Mouse (Mus musculus) forebrain, embryonic 16.5 days (tissue): ENCODE measurements around the gene Cntnap2. TPM values are rescaled to one million over a fixed set of nuclear protein-coding genes. Genes with fewer than 3 reads are reported as not detected.

ENCODE experiments used
- ATAC-seq: fragments of 200-750 bp; cut with Nextera tagmentation; 2 replicates; pipeline ENCODE4 v1.8.0; 2017; ENCODE audit warnings: mild to moderate bottlenecking, moderate library complexity
- H3K27ac ChIP-seq: fragments of 300-500 bp; sonication (generic); 2 replicates; pipeline ENCODE4 v1.5.1; 2014; ENCODE audit warnings: low read length, control low read depth
- H3K27me3 ChIP-seq: fragments of 300-500 bp; sonication (generic); replicated peaks from 2 replicates; pipeline ENCODE4 v1.6.1; 2014; ENCODE audit warnings: low read length; ENCODE audit not compliant: control insufficient read depth, insufficient read depth
- H3K36me3 ChIP-seq: fragments of 300-500 bp; sonication (generic); 2 replicates; pipeline ENCODE4 v1.6.1; 2014; ENCODE audit not compliant: control insufficient read depth, insufficient read depth
- H3K4me1 ChIP-seq: fragments of 300-500 bp; sonication (generic); replicated peaks from 2 replicates; pipeline ENCODE4 v1.6.1; 2014; ENCODE audit warnings: low read length; ENCODE audit not compliant: control insufficient read depth, insufficient read depth
- H3K4me2 ChIP-seq: fragments of 300-500 bp; sonication (generic); 2 replicates; pipeline ENCODE4 v1.6.1; 2014; ENCODE audit warnings: mild to moderate bottlenecking, low read length, control low read depth
- H3K4me3 ChIP-seq: fragments of 300-500 bp; sonication (generic); replicated peaks from 2 replicates; pipeline ENCODE4 v1.5.1; 2014; ENCODE audit warnings: mild to moderate bottlenecking, low read length, control low read depth
- H3K9ac ChIP-seq: fragments of 300-500 bp; sonication (generic); replicated peaks from 2 replicates; pipeline ENCODE4 v1.6.1; 2014; ENCODE audit warnings: low read depth, low read length, control low read depth
- H3K9me3 ChIP-seq: fragments of 300-500 bp; sonication (generic); 2 replicates; pipeline ENCODE4 v1.6.1; 2016; ENCODE audit warnings: low read length; ENCODE audit not compliant: control insufficient read depth
- WGBS: fragments of 180-500 bp; shearing (Covaris S2); extraction: QIAGEN DNeasy Blood & Tissue Kit; methylation state at CpG from one replicate; pipeline ENCODE4 v1.1.7; 2014; 5-methylcytosine and 5-hydroxymethylcytosine counted together
- polyA plus RNA-seq: library from polyadenylated mRNA; unstranded; fragments of >200 nt; fragmentation: Nextera tagmentation; extraction: Ambion mirVana; gene quantifications from 2 replicates; pipeline ENCODE4 v1.2.1, GENCODE M21; 2015

The Cntnap2 gene
- polyA plus RNA-seq, 1 experiment from 2014 or later, result 72.7 TPM

DNA sequence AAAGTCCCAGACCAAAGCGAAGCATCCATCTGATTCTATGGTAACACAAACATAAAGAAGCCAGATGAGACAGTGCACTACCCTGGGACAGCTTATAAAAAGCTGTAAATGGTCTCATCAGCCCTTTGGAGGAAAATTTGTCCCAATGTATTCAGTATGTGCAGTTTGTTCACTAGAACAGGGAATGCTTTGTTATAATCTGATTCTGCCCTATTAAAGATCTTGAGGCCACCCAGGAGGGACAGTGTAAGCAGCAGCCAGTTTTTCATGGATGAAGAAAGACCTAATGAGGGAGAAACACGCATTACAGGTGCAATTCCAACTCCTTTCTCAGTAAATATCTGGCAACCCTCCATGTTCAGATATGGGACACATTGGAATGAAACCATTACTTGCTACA, 145.9 kb downstream of the Cntnap2 start:
- Histone ChIP-seq H3K9ac (no peak overlapping the region), H3K4me2 (no peak overlapping the region), H3K36me3 (no peaks in the 10 kb centered on the region), H3K4me3 (no peak overlapping the region), H3K4me1 (no peaks in the 10 kb centered on the region), H3K9me3 (no peaks in the 10 kb centered on the region), H3K27ac (no peak overlapping the region), H3K27me3 (no peaks in the 10 kb centered on the region)
- WGBS, result 53% methylated on average over 2 of the region's 2 CpGs
- no peak for ATAC-seq

DNA sequence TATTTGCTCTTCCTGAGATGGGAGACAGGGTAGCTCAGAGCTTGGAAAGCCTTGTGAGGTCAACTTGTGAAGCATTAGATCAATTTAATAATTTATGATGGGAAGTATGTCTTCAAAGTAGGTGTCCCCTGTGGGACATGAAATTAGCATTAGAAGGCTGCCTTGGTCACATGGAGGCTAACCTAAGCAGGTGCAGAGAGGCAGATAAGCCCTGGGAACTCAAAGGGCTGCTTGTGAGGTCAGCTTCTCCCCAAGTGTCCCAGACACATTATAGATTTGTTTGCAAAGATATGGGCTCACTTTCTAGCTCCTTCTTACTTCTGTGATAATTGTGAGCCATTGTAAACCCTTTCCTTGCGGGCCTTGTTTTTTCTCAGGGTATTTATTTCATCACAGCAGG, 155.2 kb downstream of the Cntnap2 start:
- Histone ChIP-seq H3K27me3 (no peaks in the 10 kb centered on the region), H3K4me1 (no peaks in the 10 kb centered on the region), H3K36me3 (no peaks in the 10 kb centered on the region), H3K27ac (no peak overlapping the region), H3K9ac (no peak overlapping the region), H3K4me3 (no peak overlapping the region), H3K9me3 (no peaks in the 10 kb centered on the region), H3K4me2 (no peak overlapping the region)
- no peak for ATAC-seq
- 33% methylated on average over 1 of the region's 1 CpGs for WGBS

DNA sequence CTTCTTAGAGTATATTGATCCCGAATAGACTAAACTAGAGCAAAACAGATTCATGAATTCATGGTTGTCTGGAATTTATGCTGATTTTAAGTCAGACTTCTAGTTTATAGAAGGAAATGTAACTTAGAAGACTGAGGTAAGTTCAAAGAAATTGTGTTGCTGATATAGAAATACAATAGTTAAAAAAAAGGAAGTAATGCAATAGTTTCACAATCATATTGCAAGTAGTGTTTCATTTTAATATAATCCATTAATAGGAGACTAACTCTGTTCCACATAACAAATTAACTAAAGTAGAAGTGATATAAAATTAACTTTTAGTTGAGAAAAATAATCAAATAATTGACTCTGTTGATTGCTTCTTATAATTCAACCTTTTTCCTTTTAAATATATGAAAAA, 169.8 kb downstream of the Cntnap2 start:
- Histone ChIP-seq H3K27ac (no peak overlapping the region), H3K9ac (no peak overlapping the region), H3K9me3 (no peaks in the 10 kb centered on the region), H3K4me3 (no peak overlapping the region), H3K4me1 (no peaks in the 10 kb centered on the region), H3K36me3 (no peaks in the 10 kb centered on the region), H3K27me3 (no peaks in the 10 kb centered on the region), H3K4me2 (no peak overlapping the region)
- WGBS, result 92% methylated on average over 1 of the region's 1 CpGs
- no peak for ATAC-seq

DNA sequence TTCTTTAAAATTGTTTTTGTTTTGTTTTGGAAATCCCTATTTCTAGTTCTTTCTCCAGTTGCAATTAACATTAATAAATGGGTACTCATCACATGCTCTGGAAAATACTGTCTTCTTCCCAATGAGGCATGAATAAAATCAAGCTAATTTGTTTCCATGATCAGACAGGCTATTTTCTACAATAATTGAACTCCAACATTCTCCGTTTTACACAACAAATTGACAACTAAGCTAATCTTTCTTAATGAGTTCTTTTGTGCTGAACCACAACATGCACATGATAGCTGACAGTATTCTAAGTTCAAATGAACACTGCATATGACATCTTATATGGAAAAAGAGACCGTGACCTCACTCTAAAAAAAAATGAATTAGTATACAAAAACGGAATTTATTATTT, 173.4 kb downstream of the Cntnap2 start:
- Histone ChIP-seq H3K27me3 (no peaks in the 10 kb centered on the region), H3K9ac (no peak overlapping the region), H3K36me3 (no peaks in the 10 kb centered on the region), H3K4me2 (no peak overlapping the region), H3K9me3 (no peaks in the 10 kb centered on the region), H3K4me1 (no peaks in the 10 kb centered on the region), H3K27ac (no peak overlapping the region), H3K4me3 (no peak overlapping the region)
- ATAC-seq, result no peak
- 55% methylated on average over 3 of the region's 3 CpGs for WGBS

DNA sequence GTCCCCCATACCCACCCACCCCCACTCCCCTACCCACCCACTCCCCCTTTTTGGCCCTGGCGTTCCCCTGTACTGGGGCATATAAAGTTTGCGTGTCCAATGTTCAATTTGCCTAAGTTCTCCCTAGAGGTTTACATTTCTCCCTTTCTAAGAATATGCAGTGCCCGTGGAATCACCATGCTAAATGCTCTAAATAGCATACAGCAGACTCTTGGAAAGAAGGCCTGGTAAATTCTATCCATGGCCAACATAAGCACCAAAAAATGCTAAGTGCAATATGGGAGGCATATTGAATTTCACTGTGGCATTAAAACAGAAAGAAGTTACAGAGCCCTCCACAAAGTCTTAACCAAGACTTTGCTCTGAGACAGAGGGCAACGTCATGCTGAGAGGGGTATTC, 177.4 kb downstream of the Cntnap2 start:
- no peaks in the 10 kb centered on the region for H3K36me3 ChIP-seq
- H3K9me3 ChIP-seq, result no peaks in the 10 kb centered on the region
- H3K27ac ChIP-seq, result no peak overlapping the region
- WGBS, result 91% methylated on average over 4 of the region's 4 CpGs
- H3K27me3 ChIP-seq, result no peaks in the 10 kb centered on the region
- no peak overlapping the region for H3K9ac ChIP-seq
- H3K4me2 ChIP-seq, result no peak overlapping the region
- no peak overlapping the region for H3K4me3 ChIP-seq
- no peak for ATAC-seq
- no peaks in the 10 kb centered on the region for H3K4me1 ChIP-seq

DNA sequence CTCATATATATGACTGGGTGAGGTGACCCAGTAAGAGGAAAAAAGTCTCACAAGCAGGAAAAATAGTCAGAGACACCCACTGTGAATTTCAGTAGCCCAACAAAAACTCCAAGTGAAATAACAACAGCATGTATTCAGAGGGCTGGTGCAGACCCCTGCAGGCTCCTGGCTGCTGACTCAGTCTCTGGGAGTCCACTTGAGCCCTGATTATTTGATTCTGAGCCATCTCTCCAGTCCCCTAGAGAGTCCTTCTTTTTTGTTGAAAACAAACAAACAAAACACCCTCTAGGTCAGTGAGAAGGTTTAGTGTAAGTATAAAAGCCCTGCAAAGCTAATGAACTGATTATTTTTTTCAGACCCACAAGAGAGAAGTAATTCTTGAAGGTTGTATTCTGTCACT, 179.0 kb downstream of the Cntnap2 start:
- ATAC-seq, result no peak; the same call in 1 of the 2 replicates
- Histone ChIP-seq H3K4me1 (no peaks in the 10 kb centered on the region), H3K27me3 (no peaks in the 10 kb centered on the region), H3K36me3 (no peaks in the 10 kb centered on the region), H3K4me3 (no peak overlapping the region), H3K27ac (no peak overlapping the region), H3K9me3 (no peaks in the 10 kb centered on the region), H3K4me2 (no peak overlapping the region), H3K9ac (no peak overlapping the region)

DNA sequence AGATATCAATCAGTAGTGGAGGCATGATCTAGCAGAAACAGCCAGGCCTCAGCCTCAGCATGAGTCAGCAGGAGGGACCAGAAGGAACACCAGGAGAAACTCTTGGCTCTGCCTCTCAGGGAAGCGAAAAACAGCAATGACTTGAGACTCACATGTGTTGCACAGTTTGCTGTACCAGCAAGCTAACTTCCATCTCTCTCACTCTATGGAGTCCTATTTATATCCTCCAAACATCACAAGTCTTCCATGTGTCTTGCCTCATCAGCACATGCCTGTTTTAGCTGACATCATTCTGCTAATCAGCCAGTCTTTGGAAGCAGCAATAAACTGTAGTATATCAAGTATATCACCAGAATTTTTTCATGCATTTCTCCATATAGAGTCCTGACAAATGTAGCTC, 182.1 kb downstream of the Cntnap2 start:
- H3K27me3 ChIP-seq, result no peaks in the 10 kb centered on the region
- no peak overlapping the region for H3K4me3 ChIP-seq
- no peaks in the 10 kb centered on the region for H3K36me3 ChIP-seq
- H3K9me3 ChIP-seq, result no peaks in the 10 kb centered on the region
- no peak overlapping the region for H3K9ac ChIP-seq
- WGBS, result 77% methylated on average over 1 of the region's 1 CpGs
- H3K4me2 ChIP-seq, result no peak overlapping the region
- H3K4me1 ChIP-seq, result no peaks in the 10 kb centered on the region
- H3K27ac ChIP-seq, result no peak overlapping the region
- ATAC-seq, result no peak

DNA sequence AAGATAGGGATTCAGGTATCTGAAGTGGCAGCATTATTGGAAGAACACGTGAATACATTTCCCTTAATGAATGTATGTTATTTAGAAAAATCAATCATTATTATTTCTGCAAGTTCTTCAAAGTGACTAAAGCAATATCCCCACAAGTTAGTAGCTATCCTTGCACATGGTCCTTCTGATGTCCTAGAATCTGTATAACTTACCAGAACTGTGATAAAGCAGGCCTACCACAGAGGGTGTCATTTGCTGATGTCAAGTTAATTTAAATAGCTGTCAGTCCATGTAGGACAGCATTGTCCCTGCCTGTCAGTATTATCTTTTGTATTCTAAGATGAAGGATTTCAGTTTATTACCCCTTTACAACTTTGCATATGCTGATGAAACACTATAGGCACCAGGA, 185.5 kb downstream of the Cntnap2 start:
- Histone ChIP-seq H3K36me3 (no peaks in the 10 kb centered on the region), H3K4me1 (no peaks in the 10 kb centered on the region), H3K27ac (no peak overlapping the region), H3K4me3 (no peak overlapping the region), H3K9ac (no peak overlapping the region), H3K4me2 (no peak overlapping the region), H3K9me3 (no peaks in the 10 kb centered on the region), H3K27me3 (no peaks in the 10 kb centered on the region)
- no peak for ATAC-seq
- WGBS, result 89% methylated on average over 1 of the region's 1 CpGs

DNA sequence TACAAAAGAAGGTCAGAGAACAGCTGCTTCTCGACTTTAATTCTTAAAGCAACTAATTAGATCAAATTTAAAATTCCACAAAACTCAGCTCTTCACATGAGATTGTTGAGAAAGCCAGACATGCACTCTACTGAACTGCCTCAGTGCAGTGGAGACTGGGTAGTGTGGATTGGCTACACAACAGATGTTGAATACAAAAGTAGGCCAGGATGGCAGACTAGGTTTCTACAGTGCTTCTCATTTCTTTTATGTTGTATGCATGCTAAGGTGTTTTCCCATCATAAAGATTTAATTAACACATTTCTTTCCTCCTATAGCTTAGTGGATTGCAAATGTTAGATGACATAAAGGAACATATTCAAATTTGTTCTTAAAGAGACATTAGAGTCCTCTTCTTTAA, 198.9 kb downstream of the Cntnap2 start:
- 69% methylated on average over 1 of the region's 1 CpGs for WGBS
- H3K27me3 ChIP-seq, result no peaks in the 10 kb centered on the region
- H3K9ac ChIP-seq, result no peak overlapping the region
- no peaks in the 10 kb centered on the region for H3K36me3 ChIP-seq
- H3K4me3 ChIP-seq, result no peak overlapping the region
- no peak overlapping the region for H3K27ac ChIP-seq
- ATAC-seq, result no peak
- H3K9me3 ChIP-seq, result no peaks in the 10 kb centered on the region
- H3K4me1 ChIP-seq, result no peaks in the 10 kb centered on the region
- no peak overlapping the region for H3K4me2 ChIP-seq

DNA sequence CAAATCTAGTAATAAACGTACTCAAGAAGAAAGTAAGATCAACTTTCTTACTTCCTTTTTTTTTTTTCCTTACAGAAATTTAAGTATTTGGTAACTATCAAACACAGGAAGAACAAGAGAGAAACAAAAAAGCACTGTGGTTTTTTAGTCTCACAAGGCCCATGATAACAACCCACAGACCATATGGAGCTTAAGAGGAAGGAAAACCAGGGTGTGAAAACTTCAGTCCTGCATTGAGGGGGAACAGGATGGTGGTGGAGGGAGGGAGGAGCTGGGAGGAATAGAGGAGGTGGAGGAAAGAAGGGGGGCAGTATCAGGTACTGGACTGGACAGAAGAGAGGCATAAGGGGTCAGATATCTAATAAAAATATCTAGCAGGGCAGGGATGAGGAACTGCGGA, 212.4 kb downstream of the Cntnap2 start:
- Histone ChIP-seq H3K9ac (no peak overlapping the region), H3K9me3 (no peaks in the 10 kb centered on the region), H3K4me1 (no peaks in the 10 kb centered on the region), H3K4me3 (no peak overlapping the region), H3K27me3 (no peaks in the 10 kb centered on the region), H3K27ac (no peak overlapping the region), H3K36me3 (no peaks in the 10 kb centered on the region), H3K4me2 (no peak overlapping the region)
- ATAC-seq, result no peak
- WGBS, result 86% methylated on average over 2 of the region's 2 CpGs
